ENCODE assay signal across 22 mouse cellular contexts in the genomic region with DNA sequence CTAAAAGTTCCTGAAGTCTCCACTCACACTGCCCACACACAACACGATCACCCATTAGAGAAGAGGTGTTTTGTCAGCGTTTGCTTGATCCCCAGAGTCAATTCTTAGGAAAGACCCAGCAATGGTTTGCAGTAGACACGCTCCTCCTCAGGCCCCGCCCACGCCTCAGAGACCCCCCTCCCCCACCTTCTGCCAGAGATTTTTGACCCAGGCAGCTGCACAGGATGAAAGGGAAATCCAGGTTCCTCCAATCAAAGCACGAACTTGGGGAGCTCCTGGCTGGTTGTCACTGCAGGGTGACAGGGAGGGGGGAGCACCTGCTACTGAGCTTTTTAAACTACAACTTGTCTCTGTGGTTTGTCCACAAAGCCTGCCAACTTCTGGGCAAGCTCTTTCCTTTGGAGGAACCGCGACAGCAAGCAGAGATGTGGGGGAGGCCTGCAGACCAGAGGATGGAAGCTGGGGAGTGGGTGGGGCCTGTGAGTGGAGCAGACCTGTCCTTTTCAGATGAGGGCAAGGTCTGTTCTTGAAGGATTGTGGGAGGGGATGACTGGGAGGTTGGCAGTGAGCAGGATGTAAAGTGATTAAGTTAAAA.
DNase-seq lines count a peak whose midpoint lies in the region; ATAC-seq and TF ChIP-seq lines count a peak whose summit lies in the region.
"Had no signal": no experiment of that assay in that cellular context is flagged by ENCODE, and none has a peak within 500 bp of the region (broad histone marks: within the 10 kb centered on the region; RNA-seq: fewer than 3 reads in every experiment).

No protein-coding gene starts in this region.

- H3K4me3 ChIP-seq in thymus, adult 2 months (ENCODE audit: control insufficient read depth, insufficient read depth, low read length) = no peak overlapping the region
- H3K4me3 ChIP-seq: erythroblast, embryonic 14.5 days; liver, embryonic 13.5 days; midbrain, embryonic 13.5 days had no signal

- no peak for TF ChIP-seq POLR2A in thymus, adult 2 months (IDR thresholded peaks at IDR 0.05; ENCODE audit: control insufficient read depth, extremely low read depth, insufficient read depth, low read length, poor library complexity)

- 1% methylated on average over 8 of the region's 8 CpGs for WGBS in thymus, adult 2 months

- no peaks in the 10 kb centered on the region for H3K27me3 ChIP-seq in thymus, adult 2 months (ENCODE audit: control insufficient read depth, insufficient read depth, low read length)
- H3K27me3 ChIP-seq: liver, embryonic 13.5 days had no signal

- DNase-seq in embryo, embryonic 10.5 days (ENCODE audit: low spot score) = peak; percentile 26
- DNase-seq in embryo, embryonic 9.5 days (ENCODE audit: extremely low spot score) = no peak
- peak; percentile 6 for DNase-seq in thymus, adult 2 months
- DNase-seq in thymus, adult 18-20 months = no peak
- peak; percentile 31 for DNase-seq in thymus, postnatal 4 days
- DNase-seq in urinary bladder, postnatal 36 days (ENCODE audit: low spot score in 2 of 2) = no peak
- DNase-seq: adrenal gland, postnatal 14 days; cerebellum, adult 11-12 months; cerebellum, postnatal 14 days; gastrocnemius, postnatal 25 days; kidney, adult 8-10 months; kidney, postnatal 14 days; liver, embryonic 13.5 days; lung, embryonic 14.5 days; lung, postnatal 4 days had no signal

- peak; percentile 46 for ATAC-seq in granulocyte monocyte progenitor cell, adult 5-6 weeks (replicated peaks; ENCODE audit: poor library complexity, severe bottlenecking)
- no peak for ATAC-seq in monocyte, adult 5-6 weeks (replicated peaks; ENCODE audit: insufficient number of reproducible peaks, low FRiP score, low TSS enrichment, poor library complexity, severe bottlenecking)
- ATAC-seq: CD4-positive, CD25-positive, alpha-beta regulatory T cell, adult 4 months; forebrain, embryonic 14.5 days; midbrain, embryonic 13.5 days had no signal

- peaks cover 7% of the 10 kb centered on the region; the same call in 1 of the 2 replicates for H3K4me1 ChIP-seq in thymus, adult 2 months (replicated peaks; ENCODE audit: control insufficient read depth, insufficient read depth, low read length)
- H3K4me1 ChIP-seq: liver, embryonic 13.5 days had no signal

- H3K27ac ChIP-seq in thymus, adult 2 months (ENCODE audit: control insufficient read depth, insufficient read depth, low read length) = no peak overlapping the region
- H3K27ac ChIP-seq: liver, embryonic 13.5 days; midbrain, embryonic 13.5 days; stomach, postnatal 0 days had no signal

- no peak for TF ChIP-seq CTCF in thymus, adult 2 months (IDR thresholded peaks at IDR 0.05; ENCODE audit: borderline replicate concordance, control insufficient read depth, extremely low read depth, insufficient read depth, low read length, poor library complexity)

- no peaks in the 10 kb centered on the region for H3K36me3 ChIP-seq in thymus, adult 2 months (ENCODE audit: control insufficient read depth, insufficient read depth, low read length)
- H3K36me3 ChIP-seq: liver, embryonic 13.5 days; midbrain, embryonic 13.5 days had no signal

Comparison
In these comparisons a context has a peak if more than half of its experiments do, and no peak if none do; other contexts are left out.
1. DNase-seq: peak in embryo, embryonic 10.5 days (single experiment), thymus, adult 2 months (single experiment) and thymus, postnatal 4 days (single experiment); none in embryo, embryonic 9.5 days (single experiment), thymus, adult 18-20 months (0 of 2) and urinary bladder, postnatal 36 days (0 of 2).